Mouse (Mus musculus): ENCODE data around the gene Epn1. TPM values are rescaled to one million over a fixed set of nuclear protein-coding genes. Genes with fewer than 3 reads are reported as not detected.
A peak's percentile ranks its signal among the peaks of the same experiment; 100 is the strongest.

Epn1 gene
- total and polyA plus RNA-seq, 3 experiments: 75.5 to 147 TPM; not detected in 1

GRCm38 (mm10) chr7:5099796-5100195 is 19.8 kb downstream of the Epn1 start:
- no peak for DNase-seq (ENCODE audit: low read depth, low spot score)
- Histone ChIP-seq H3K9me3 (replicated peaks; ENCODE audit: insufficient read depth, low read length) (no peaks in the 10 kb centered on the region), H3K9ac (ENCODE audit: control insufficient read depth, low read depth, low read length, poor library complexity, severe bottlenecking) (no peak overlapping the region), H3K4me3 (ENCODE audit: control insufficient read depth in 1 of 2, insufficient read depth in 1 of 2, low read depth in 2 of 2, low read length in 2 of 2) (no peak overlapping the region), H3K4me1 (ENCODE audit: control insufficient read depth in 1 of 2, insufficient read depth in 2 of 2, low read length in 2 of 2) (peaks cover 0 to 5% of the 10 kb centered on the region in 2 experiments; a peak in 1 of 4 replicates), H3K36me3 (ENCODE audit: control insufficient read depth in 1 of 2, insufficient read depth in 2 of 2, low read length in 2 of 2) (peaks cover 0 to 5% of the 10 kb centered on the region in 2 experiments; a peak in 2 of 4 replicates), H3K27me3 (ENCODE audit: control insufficient read depth in 1 of 2, insufficient read depth in 2 of 2, low read length in 2 of 2) (no peaks in the 10 kb centered on the region), H3K79me2 (ENCODE audit: control insufficient read depth, insufficient read depth, low read length, poor library complexity) (no peaks in the 10 kb centered on the region), H3K27ac (ENCODE audit: control insufficient read depth, low read depth, low read length) (no peak overlapping the region)
- TF ChIP-seq POLR2AphosphoS5 (IDR thresholded peaks at IDR 0.05; ENCODE audit: borderline replicate concordance, low read depth, low read length) (no peak), KAT2A (conservative IDR thresholded peaks at IDR 0.05; ENCODE audit: low read depth, low read length) (no peak), TCF12 (IDR thresholded peaks at IDR 0.05; ENCODE audit: low read depth, low read length) (no peak), CHD1 (IDR thresholded peaks at IDR 0.05; ENCODE audit: low read depth, low read length) (no peak), MAZ (IDR thresholded peaks at IDR 0.05; ENCODE audit: low read depth, low read length) (no peak), MAFK (IDR thresholded peaks at IDR 0.05; ENCODE audit: borderline replicate concordance, low read depth, low read length) (no peak), MYB (IDR thresholded peaks at IDR 0.05; ENCODE audit: low read depth, low read length) (no peak), NRF1 (IDR thresholded peaks at IDR 0.05; ENCODE audit: insufficient read depth, low read depth, low read length, poor library complexity, severe bottlenecking) (no peak)

- H3K36me3 ChIP-seq (ENCODE audit: control insufficient read depth in 1 of 2, insufficient read depth in 2 of 2, low read length in 2 of 2): peaks cover 0 to 5% of the 10 kb centered on the region in 2 experiments; a peak in 1 of 4 replicates
- no peaks in the 10 kb centered on the region for H3K9me3 ChIP-seq (replicated peaks; ENCODE audit: insufficient read depth, low read length)
- H3K79me2 ChIP-seq (ENCODE audit: control insufficient read depth, insufficient read depth, low read length, poor library complexity): no peaks in the 10 kb centered on the region
- H3K4me1 ChIP-seq (ENCODE audit: control insufficient read depth in 1 of 2, insufficient read depth in 2 of 2, low read length in 2 of 2): peaks cover 0 to 5% of the 10 kb centered on the region in 2 experiments; a peak in 1 of 4 replicates
- no peak overlapping the region for H3K4me3 ChIP-seq (ENCODE audit: control insufficient read depth in 1 of 2, insufficient read depth in 1 of 2, low read depth in 2 of 2, low read length in 2 of 2)
- H3K27ac ChIP-seq (ENCODE audit: control insufficient read depth, low read depth, low read length): no peak overlapping the region
- 0 out of 2 replicates have a peak, but pooled peaks have one; percentile 34 for TF ChIP-seq MAX (IDR thresholded peaks at IDR 0.05; ENCODE audit: low read length)
- TF ChIP-seq SIN3A (IDR thresholded peaks at IDR 0.05; ENCODE audit: low read length): peak; percentile 44; the same call in 1 of the 2 replicates
- no peak for TF ChIP-seq NELFE (IDR thresholded peaks at IDR 0.05; ENCODE audit: low read depth, low read length)
- TF ChIP-seq TCF12 (IDR thresholded peaks at IDR 0.05; ENCODE audit: low read depth, low read length): peak; percentile 74
- no peak for TF ChIP-seq ZNF384 (IDR thresholded peaks at IDR 0.05; ENCODE audit: low read depth, low read length)
- TF ChIP-seq TAL1 (IDR thresholded peaks at IDR 0.05; ENCODE audit: low read length): peak; percentile 19; the same call in 1 of the 2 replicates
- no peak for TF ChIP-seq ZMIZ1 (IDR thresholded peaks at IDR 0.05; ENCODE audit: low read depth, low read length)
- peak; percentile 34; the same call in 1 of the 2 replicates for TF ChIP-seq GATA1 (IDR thresholded peaks at IDR 0.05; ENCODE audit: low read depth, low read length)
- no peak for TF ChIP-seq CTCF (IDR thresholded peaks at IDR 0.05 in 2 of 3, conservative IDR thresholded peaks at IDR 0.05 in 1 of 3; ENCODE audit: control insufficient read depth in 1 of 3, insufficient read depth in 1 of 3, low read depth in 2 of 3, low read length in 3 of 3, poor library complexity in 1 of 3, severe bottlenecking in 1 of 3)
- peak; percentile 67 for TF ChIP-seq BHLHE40 (IDR thresholded peaks at IDR 0.05; ENCODE audit: borderline replicate concordance, low read depth, low read length)
- TF ChIP-seq ETS1 (IDR thresholded peaks at IDR 0.05; ENCODE audit: low read depth, low read length): peak; percentile 80
- peak; percentile 78 to 84 for TF ChIP-seq EP300 (IDR thresholded peaks at IDR 0.05; ENCODE audit: low read depth in 1 of 2, low read length in 2 of 2)
- peak; percentile 49; the same call in 1 of the 2 replicates for TF ChIP-seq MYC (IDR thresholded peaks at IDR 0.05; ENCODE audit: low read depth, low read length)
- TF ChIP-seq RCOR1 (IDR thresholded peaks at IDR 0.05; ENCODE audit: low read depth, low read length): peak; percentile 100
- no peak for TF ChIP-seq NRF1 (IDR thresholded peaks at IDR 0.05; ENCODE audit: insufficient read depth, low read depth, low read length, poor library complexity, severe bottlenecking)
- TF ChIP-seq ELF1 (IDR thresholded peaks at IDR 0.05; ENCODE audit: low read depth, low read length): peak; percentile 66
- TF ChIP-seq MXI1 (IDR thresholded peaks at IDR 0.05; ENCODE audit: low read depth, low read length): peak; percentile 34; the same call in 1 of the 2 replicates
- TF ChIP-seq POLR2AphosphoS2 (IDR thresholded peaks at IDR 0.05; ENCODE audit: low read length): no peak
- peak; percentile 77 for TF ChIP-seq MAZ (IDR thresholded peaks at IDR 0.05; ENCODE audit: low read depth, low read length)
- no peak overlapping the region for H3K9ac ChIP-seq (ENCODE audit: control insufficient read depth, low read depth, low read length, poor library complexity, severe bottlenecking)
- DNase-seq (ENCODE audit: low read depth, low spot score): peak; percentile 91
- no peaks in the 10 kb centered on the region for H3K27me3 ChIP-seq (ENCODE audit: control insufficient read depth in 1 of 2, insufficient read depth in 2 of 2, low read length in 2 of 2)
Measured at GRCm38 (mm10) chr7:5101066-5101663, 21.1 kb downstream of the Epn1 start.

Data from MEL (cell line).